Mouse (Mus musculus) cerebral cortex, adult 2 months (tissue): ENCODE results near the gene Mrpl37.

Source experiments
- WGBS: fragments of 180-500 bp; shearing (Covaris S2); methylation state at CpG from one replicate; pipeline ENCODE4 v1.1.7; 2018; 5-methylcytosine and 5-hydroxymethylcytosine counted together

Gene Mrpl37

DNA sequence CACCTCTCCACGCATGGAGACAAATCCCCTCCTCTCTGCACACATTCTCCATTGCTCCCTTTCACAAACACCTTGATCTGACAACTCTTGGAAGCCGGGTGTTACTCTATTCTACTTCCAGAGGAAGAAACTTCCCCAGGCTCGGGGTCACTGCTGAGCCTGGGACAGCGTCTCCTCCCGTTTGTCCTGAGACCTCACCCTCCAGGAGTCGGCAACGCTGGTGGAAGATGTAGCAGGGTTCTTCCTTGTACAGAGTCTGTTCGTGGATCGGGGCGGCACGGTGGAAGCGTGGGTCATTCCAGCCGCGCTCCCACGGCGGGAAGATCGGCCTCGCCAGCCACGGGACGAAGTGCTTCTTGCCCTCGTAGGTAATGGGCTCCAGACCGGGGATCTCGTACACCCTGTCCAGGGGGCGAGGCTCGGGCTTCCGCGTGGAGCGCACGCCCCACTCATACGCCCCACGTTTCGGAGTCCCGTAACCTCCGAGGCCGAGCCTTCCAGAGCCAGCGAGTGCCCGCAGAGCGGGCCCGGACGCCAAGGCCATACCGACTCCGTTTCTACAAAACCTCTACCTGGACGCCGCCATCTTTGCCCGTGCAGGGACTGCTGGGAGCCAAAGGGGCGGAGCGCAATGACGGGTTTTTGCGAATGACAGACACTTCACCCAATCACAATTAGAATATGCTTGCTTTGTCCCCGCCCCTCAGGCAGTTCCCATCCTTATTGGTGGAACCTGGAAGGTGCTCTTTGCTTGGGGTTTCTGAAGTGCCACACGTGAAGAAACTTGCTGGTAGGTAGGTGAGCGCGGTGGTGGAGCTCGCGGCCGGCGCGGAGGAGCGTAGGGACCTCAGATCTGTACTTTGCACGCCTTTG is at the start of gene Mrpl37, which contains the start of gene Cyb5rl:
Mrpl37 (minus strand) TSS at position 617 of the 873 bp plus-strand sequence.
Cyb5rl (plus strand) TSS at position 737 of the 873 bp plus-strand sequence.
- WGBS = under 1% methylated on average over 60 of the region's 60 CpGs

DNA sequence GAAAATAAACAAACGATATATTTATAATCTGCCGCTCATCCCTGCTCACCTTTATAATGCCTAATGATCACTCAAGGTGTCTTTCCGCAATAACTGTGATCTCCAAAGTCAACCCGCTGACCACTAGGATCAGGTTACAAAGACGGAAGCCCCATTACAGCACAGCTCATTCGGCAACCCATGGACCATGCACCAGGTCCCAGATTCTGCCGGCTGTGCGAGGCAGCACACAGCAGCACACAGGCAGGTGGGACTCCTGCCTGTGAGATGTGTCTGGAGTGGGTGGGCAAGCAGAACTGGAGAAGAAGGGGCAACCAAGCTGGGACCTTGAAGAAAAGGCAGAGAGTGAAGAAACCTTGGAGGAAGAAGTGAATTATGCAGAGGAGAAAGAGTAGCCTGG is 47.6 kb upstream of the Mrpl37 start:
- WGBS = 81% methylated on average over 8 of the region's 8 CpGs

DNA sequence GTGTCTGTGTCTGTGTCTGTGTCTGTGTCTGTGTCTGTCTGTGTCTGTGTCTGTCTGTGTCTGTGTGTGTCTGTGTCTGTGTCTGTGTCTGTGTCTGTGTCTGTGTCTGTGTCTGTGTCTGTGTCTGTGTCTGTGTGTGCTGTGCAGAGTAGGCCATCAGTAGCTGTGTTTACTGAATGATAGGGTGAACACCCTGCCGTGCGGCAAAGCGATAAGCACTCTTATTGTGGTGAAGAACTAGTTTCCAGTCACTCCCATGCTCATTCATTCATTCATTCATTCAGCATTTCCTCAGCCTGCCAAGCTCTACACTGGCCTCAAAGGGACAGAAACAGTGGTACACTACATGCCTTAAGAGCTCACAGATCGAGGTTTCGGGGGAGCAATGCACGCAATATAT is 42.5 kb upstream of the Mrpl37 start:
- 96% methylated on average over 6 of the region's 6 CpGs for WGBS

DNA sequence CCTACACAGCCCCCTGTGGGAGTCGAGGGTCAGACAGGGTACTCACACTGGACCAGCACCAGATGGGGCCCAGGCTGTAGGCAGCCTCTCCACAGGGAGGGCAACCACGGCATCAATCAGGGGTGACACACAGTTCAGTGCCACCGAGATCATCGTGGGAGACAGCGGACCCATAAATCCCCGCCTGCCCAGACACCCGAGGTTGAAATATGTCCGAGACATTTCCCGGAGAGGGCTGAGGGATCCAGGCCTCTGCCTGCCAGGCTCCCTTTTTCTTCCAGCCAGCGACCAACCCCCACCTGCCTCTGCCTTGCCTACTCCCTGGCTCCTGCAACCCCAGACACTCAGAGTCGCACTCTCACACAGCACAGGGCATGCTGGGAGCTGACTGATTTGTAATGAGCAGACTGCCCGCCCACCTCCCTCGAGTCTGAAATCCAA is 41.6 kb upstream of the Mrpl37 start:
- 49% methylated on average over 13 of the region's 13 CpGs for WGBS

DNA sequence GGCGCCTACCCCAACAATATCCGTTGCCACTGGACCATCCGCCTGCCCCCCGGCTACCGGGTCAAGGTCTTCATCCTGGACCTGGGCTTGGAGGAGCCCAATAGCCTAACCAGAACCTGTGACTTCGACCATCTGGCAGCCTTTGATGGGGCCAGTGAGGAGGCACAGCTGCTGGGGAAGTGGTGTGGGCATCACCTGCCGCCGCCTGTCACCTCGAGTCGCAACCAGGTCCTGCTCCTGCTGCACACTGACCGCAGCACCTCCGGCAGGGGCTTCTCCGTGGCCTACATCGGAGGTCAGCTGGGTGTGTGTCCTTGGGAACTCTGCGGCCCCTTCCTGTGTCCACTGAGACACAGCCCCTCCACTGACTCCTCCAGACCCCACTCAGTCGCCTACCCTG is 40.1 kb upstream of the Mrpl37 start:
- WGBS = 96% methylated on average over 16 of the region's 16 CpGs

DNA sequence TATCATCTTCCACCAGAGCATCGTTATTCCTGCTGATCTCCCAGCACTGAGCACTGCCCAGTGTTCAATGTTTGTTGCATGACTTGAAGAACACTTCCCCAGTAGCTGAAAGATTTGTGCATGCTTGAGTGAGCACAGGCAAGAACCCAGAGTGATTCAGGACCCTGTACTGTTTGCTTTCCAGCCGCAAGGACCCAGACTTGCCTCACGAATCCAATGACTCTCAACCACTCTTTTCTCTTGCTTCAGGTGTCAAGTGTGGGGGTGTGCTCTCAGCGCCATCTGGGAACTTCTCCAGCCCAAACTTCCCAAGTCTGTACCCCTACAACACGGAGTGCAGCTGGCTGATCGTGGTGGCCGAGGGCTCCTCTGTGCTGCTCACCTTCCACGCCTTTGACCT is 35.6 kb upstream of the Mrpl37 start:
- 67% methylated on average over 8 of the region's 8 CpGs for WGBS

DNA sequence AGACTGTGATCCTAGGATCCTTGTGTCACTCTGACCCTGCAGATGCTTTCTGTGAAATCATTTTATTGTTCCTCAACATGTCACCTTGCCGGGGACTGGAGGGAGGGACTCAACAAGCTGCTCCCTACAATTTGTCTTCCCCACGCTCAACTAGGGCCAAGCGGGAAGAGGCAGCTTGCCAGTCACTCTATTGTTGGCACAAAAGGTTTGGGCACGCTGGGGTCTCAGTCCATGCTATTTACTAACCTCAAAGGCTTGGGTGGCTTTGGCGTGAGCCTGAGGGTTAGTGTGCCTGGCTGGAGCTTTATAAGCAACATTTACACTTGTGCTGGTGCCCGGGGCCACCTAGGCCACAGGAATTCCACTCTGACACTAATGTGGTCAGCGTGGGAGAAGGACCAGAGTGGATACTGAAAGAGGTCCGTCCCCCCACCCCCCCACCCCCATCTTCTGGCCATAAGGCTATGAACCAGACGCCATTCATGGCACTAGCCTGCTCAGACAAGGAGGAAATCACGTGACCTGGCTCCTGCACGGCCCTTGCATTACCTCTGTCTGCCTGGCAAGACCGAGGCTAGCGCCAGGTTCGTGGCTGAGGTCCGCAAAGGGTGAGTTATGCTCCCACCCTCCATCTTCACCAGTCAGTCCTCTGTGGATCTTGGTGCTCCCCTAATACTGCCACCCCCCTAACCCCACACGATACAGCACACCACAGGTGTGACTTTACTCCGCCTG is 32.3 kb upstream of the Mrpl37 start:
- WGBS = 72% methylated on average over 17 of the region's 17 CpGs

DNA sequence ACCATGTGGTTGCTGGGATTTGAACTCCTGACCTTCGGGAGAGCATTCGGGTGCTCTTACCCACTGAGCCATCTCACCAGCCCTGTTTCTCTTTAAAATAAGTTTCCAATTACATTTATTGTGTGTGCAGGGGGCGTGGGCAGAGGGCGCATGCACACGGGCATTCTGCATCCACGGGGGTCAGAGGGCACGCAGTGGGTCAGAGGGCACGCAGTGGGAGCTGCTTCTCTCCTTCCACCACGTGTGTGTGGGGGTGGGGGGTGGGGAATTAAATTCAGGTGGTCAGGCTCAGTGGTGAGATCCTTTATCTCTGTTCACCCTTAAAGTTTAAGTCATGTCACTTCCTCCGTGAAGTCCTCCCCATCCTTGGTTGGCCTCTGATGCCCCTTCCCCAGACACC is 31.7 kb upstream of the Mrpl37 start:
- WGBS = 81% methylated on average over 10 of the region's 10 CpGs

DNA sequence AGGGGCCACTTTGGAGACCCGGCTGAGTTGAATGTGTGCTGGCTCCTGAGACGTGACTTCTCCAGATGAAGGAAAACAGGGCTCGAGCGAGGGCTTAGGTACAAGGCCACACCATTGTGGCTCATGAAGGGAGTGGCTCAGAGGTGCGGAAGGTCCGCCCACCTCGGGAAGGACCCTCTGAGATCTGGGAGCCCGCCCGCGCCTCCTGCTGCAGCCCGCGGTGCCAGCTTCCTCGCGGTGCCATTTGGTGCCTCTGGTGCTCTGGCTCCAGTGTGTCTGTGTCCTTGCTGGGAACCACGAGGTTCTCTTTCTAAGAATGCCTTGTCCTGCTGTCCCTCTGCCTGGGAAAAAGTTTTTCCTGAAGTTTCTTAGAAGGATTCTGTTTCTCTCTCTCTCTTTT is 31.2 kb upstream of the Mrpl37 start:
- WGBS = 65% methylated on average over 15 of the region's 15 CpGs

DNA sequence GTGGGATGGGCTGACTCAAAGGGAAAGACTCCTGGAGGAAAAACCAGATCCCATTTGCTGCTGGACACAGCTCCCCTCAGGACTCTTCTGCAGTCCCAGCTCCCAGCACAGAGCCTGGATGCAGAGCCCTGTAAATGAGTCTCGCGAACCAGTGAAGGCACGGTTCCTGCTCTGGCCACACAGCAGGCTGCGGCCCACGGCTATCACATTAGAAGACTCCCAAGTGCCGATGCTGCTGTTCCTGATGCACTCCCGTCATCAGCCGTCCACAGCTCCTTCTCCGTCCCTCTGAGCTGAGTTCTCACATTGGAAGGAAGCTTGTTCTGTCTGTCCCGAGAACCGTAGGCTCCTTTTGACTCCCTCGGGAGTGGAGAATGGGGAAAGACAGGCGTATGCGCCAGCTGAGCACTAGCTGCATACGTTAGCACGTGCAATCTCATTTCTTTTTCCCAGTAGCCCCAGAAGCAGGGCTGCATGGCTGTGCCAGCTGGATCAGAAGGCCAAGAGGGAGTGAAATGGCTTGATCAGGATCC is 30.2 kb upstream of the Mrpl37 start, which contains the start of gene Cdcp2:
Cdcp2 (plus strand) TSS at position 51 of the 533 bp plus-strand sequence.
- WGBS = 84% methylated on average over 16 of the region's 16 CpGs

DNA sequence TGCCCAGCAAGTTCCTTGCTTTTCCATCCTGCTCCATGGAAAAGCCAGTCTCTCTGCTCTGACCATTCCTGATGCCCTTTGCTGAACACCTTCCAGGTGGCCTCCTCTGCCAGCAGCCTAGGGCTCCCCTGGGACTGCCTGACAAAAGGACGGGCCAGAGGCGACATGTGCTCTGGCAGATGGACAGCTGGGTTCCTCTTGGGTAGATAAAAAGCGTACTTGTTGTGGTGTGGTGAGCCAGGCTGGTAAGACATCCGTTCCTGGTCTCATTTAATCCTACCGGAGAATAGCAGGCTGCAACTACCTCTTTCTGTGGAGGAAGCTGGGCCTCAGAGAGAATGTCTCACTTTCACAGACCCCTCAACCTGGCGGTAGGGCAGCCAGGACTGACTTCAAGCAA is 29.4 kb upstream of the Mrpl37 start:
- WGBS = 61% methylated on average over 6 of the region's 6 CpGs

DNA sequence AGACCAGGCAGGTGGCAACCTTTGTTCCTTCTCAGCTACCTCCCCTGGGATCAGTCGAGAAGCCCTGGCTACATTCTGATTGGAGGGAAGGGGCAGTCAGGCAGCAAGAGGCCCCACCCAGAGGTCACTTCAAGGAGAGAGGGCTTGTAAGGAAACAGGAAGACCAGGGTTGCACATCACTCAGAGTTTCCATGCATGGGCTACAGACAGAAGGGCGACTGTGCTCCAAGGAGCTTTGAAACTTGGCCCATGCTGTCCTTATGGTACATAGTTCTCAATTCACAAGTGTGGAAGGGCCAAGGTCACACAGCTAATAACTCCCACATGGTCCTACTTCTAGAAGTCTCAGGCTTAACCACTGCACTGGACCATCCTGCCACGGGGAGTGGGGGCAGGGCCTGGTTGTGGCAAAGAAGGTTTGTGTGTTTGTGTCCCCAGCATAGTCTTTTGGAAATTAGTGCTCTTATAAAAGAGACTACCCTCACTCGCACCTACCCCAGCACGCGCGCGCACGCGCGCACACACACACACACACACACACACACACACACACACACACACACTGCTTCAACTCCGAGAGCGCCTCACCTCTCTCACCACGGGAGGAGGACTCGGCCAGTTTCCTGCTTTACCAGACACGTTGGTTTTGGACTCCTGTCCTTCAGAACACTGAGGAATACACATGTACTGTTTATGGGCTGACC is 28.0 kb upstream of the Mrpl37 start:
- 90% methylated on average over 16 of the region's 16 CpGs for WGBS

DNA sequence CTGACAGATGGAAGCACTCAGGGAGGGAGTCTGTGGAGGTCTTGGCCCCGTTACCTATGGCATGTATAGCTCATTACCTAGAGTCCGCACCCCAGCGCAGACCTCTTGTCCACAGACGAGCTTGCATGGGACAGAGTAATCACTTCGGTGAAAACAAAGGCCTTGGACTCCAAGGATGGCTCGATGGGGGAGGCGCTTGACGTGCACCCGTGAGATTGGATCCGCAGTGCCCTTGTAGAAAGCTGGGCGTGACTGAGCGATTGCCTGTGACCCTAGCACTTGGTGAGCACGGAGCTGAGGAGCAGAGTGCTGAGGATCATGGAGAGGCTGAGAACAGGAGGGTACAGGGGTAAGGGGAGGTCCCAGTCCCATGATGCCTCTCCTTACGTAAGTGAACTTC is 25.0 kb upstream of the Mrpl37 start:
- 93% methylated on average over 14 of the region's 14 CpGs for WGBS

DNA sequence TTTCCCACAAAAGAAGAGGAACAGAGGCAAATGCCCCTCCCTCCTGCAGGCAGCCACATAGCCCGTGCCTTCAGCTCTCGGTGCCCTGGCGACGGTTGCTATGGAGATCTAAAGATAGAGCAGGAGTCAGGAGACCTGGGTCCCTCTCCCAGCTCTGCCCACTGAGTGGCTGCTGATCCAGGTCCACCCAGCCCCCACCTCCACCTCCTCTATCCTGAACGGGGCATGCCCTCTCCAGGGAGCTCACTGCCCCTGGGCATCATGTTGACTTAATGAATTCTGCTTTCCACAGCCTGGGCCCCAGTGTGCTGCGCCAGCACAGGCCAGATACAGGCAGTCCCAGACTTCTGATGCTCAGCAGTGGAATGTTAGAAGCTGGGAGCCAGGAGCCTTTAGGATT is 18.2 kb upstream of the Mrpl37 start:
- 13% methylated on average over 6 of the region's 6 CpGs for WGBS

DNA sequence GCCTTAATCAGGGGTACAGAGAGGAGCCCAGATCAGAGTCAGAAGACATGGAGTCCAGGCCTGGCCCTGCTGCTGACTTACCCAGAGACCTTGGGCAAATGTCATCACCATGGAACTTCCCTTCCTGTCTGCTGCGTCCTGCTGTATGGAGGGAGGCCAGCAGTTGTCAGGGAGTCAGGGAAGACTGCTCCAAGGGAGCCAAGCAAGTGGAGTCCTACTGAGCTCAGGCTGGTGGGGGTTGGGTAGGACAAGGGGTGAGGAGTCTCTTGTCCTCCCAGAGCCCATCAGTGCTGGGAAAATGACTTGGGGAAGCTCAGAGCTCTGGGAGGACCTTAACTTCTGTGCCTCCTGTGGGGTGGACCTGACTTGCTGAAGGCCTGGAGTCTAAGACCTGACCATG is 17.7 kb upstream of the Mrpl37 start:
- WGBS = 6% methylated on average over 1 of the region's 1 CpGs

DNA sequence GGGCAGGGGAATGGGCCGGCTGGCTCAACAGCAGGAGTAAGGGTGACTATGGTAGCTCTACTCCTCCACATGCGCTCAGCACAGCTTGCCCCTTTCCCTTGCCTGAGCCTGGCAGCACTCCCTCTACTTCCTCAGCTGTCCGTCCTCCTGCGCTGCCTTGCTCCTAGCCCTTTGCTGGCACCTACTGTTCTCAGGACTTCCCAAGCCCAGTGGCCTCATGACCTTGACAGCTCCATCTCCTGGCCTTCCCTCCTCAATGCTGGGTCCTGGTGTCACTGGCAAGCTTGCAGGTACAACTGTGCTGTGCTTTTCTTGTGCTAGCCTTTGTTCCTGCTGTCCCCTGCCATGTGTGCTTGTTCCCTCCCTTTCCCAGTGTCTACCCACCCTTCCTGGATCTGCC is 16.5 kb upstream of the Mrpl37 start:
- WGBS = 92% methylated on average over 4 of the region's 4 CpGs

DNA sequence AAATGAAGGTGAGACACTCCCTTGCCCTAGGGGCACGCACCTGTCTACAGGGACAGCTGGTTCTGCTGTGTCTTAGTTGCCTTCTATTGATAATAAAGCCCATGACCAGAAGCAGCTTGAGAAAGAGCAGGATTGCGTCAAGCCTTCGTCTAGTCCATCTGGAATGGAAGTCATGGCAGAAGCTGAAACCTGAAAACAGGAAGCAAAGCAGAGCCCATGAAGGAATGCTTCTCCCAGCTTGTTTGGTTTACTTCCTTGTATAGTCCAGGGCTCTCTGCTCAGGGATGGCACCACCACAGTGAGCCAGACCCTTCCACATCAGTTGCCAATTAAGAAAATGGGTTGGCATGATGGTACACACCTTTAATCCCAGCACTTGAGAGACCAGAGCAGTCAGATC is 15.5 kb upstream of the Mrpl37 start:
- WGBS = 90% methylated on average over 3 of the region's 3 CpGs

DNA sequence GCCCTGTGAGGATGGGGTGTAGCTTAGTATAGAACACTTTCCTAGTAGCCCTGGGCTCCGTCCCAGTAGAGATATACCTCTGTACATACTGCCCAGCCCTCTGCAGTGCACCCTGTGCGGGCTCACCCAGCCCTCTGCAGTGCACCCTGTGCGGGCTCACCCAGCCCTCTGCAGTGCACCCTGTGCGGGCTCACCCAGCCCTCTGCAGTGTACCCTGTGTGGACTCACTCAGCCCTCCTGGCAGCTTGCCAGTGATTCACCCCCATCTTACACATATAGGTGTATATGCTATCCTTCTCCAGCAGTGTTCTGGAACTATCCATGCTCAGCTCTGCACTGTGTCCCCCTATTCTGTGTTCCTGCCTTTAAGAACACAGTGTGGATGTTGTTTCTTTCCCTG is 12.2 kb upstream of the Mrpl37 start:
- WGBS = 97% methylated on average over 4 of the region's 4 CpGs

DNA sequence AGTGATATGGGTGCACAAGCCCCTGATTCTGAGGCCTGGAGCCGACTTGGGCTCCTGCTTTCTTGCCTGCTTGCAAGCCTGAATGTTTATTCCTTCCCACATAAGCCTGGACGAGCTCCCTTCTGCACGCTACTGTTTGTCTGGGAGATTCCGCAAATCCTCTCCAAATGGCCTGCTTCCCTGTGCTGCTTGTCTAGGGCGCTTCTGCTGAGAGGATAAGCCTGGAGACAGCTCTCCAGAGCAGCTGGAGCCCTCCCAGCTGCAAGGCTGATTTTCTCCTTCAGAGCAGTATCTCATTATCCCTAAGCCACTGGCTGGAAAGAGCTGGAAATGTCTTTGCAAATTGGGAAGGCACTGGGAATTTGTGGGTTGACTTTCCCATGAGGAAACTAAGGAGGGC is 8.8 kb upstream of the Mrpl37 start:
- WGBS = 49% methylated on average over 5 of the region's 5 CpGs

DNA sequence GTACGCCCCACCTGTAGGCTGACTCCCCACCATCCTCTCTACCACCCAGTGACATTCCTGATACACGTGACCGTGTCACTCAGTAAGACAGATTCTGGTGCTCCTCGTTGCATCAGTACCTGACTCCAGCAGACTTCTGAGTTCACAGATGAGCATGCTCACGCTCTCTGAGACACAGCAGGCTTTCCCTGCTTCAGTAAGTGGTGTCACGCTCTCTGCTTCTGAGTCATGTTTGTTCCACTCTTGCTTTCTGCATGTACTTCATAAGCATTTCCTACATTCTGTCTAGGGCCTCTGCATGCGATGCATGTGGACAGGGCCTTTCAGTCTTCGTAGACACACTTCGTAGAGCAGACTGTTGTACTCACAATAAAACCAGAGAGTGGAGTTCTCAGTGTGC is 5.7 kb upstream of the Mrpl37 start:
- WGBS = 86% methylated on average over 9 of the region's 9 CpGs

DNA sequence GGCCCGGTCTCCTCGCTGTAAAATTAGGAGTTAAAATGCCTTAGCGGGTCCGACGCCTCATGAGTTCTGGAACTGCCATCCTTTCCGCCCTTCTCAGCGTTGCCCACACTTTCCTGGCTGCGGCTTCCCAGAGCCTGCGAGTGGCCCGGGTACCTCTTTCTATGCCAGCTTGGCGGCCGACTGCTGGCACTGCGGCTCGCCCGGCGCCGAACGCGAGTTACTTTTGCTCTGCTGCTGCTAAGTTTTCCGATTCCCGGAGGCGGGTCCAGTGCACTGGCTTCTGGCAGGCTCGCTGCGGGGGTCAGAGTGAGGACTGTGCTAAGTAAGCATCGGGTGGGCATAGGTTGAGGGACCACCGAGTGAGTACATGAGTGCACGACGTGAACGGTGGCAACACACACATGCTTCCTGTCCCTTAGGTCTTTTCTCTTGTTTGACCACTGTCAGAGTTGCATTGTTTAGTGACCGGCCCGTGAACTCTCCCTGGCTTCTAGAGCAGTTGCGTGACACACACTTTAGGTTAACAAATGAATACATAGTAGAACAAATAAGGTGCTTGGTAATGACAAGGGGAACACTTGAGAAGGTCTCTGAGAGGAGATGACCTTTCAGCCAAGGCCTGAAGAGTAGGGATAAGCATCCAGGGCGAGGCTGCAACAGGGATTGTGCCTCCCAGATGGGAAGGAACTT is 628 bp upstream of the Mrpl37 start:
- WGBS = 4% methylated on average over 33 of the region's 33 CpGs
